Mouse (Mus musculus) spleen, adult 2 months (tissue): Measurements from ENCODE around the gene Gm20388. TPM values are rescaled to one million over a fixed set of nuclear protein-coding genes. Genes with fewer than 3 reads are reported as not detected.

Experiments
- DNase-seq, 2 experiments: peaks; one replicate each; pipeline versions ENCODE4 v3.0.0 to v3.0.0-alpha.2; 2012 to 2021; ENCODE audit warnings: low spot score in 2 of 2, low read depth in 1 of 2
- H3K27ac ChIP-seq: fragments of 200-500 bp; 2 replicates; pipeline ENCODE4 v1.5.1; 2012; ENCODE audit warnings: low read length, inconsistent platforms; ENCODE audit not compliant: insufficient read depth
- H3K27me3 ChIP-seq: fragments of 200-500 bp; 2 replicates; pipeline ENCODE4 v1.6.1; 2012; ENCODE audit warnings: mild to moderate bottlenecking, moderate library complexity, low read length, inconsistent platforms; ENCODE audit not compliant: control insufficient read depth, insufficient read depth
- H3K36me3 ChIP-seq: fragments of 200-500 bp; 2 replicates; pipeline ENCODE4 v1.6.1; 2012; ENCODE audit warnings: mild to moderate bottlenecking, low read length, inconsistent platforms; ENCODE audit not compliant: control insufficient read depth, insufficient read depth
- H3K4me1 ChIP-seq: fragments of 200-500 bp; 2 replicates; pipeline ENCODE4 v1.6.1; 2011; ENCODE audit warnings: inconsistent platforms; ENCODE audit not compliant: control insufficient read depth, insufficient read depth, insufficient read length
- H3K4me3 ChIP-seq: fragments of 200-500 bp; 2 replicates; pipeline ENCODE4 v1.5.1; 2011; ENCODE audit warnings: mild to moderate bottlenecking, inconsistent platforms; ENCODE audit not compliant: insufficient read depth, insufficient read length; ENCODE audit errors: extremely low read depth
- CTCF ChIP-seq: fragments of 200-500 bp; IDR thresholded peaks from 2 replicates; pipeline ENCODE4 v1.5.1; 2011; ENCODE audit warnings: mild to moderate bottlenecking, inconsistent platforms; ENCODE audit not compliant: insufficient read depth, insufficient read length, insufficient replicate concordance; ENCODE audit errors: extremely low read depth
- POLR2A ChIP-seq: fragments of 200-500 bp; IDR thresholded peaks from 2 replicates; pipeline ENCODE4 v1.6.1; 2011; ENCODE audit warnings: low read depth, low read length, inconsistent platforms
- WGBS: fragments of 180-500 bp; shearing (Covaris S2); methylation state at CpG from one replicate; pipeline ENCODE4 v1.1.7; 2018; 5-methylcytosine and 5-hydroxymethylcytosine counted together
- polyA plus RNA-seq: library from polyadenylated mRNA; depleted of rRNA; stranded (reverse); fragments of >200 nt; gene quantifications from 2 replicates; pipeline ENCODE4 v1.2.3, GENCODE M21; 2012

Gm20388 gene
- polyA plus RNA-seq, 1 experiment, result 26.1 TPM

GRCm38 (mm10) chr8:121059098-121059497, 1148.5 kb downstream of the Gm20388 start:
- Histone ChIP-seq H3K4me3 (no peak overlapping the region), H3K27me3 (no peaks in the 10 kb centered on the region), H3K4me1 (no peaks in the 10 kb centered on the region), H3K36me3 (no peaks in the 10 kb centered on the region), H3K27ac (no peak overlapping the region)
- DNase-seq, result no peak
- TF ChIP-seq CTCF (no peak), POLR2A (no peak)
- 89% methylated on average over 7 of the region's 7 CpGs for WGBS

GRCm38 (mm10) chr8:121062521-121062920, 1151.9 kb downstream of the Gm20388 start:
- Histone ChIP-seq H3K27ac (no peak overlapping the region), H3K4me1 (no peaks in the 10 kb centered on the region), H3K36me3 (no peaks in the 10 kb centered on the region), H3K4me3 (no peak overlapping the region), H3K27me3 (no peaks in the 10 kb centered on the region)
- WGBS, result 96% methylated on average over 6 of the region's 6 CpGs
- TF ChIP-seq CTCF, result no peak
- DNase-seq, result no peak

- H3K36me3 ChIP-seq, result no peaks in the 10 kb centered on the region
- H3K27ac ChIP-seq, result no peak overlapping the region
- H3K4me3 ChIP-seq, result no peak overlapping the region
- no peaks in the 10 kb centered on the region for H3K4me1 ChIP-seq
- H3K27me3 ChIP-seq, result no peaks in the 10 kb centered on the region
- DNase-seq, result no peak
- 76% methylated on average over 13 of the region's 13 CpGs for WGBS
- no peak for TF ChIP-seq CTCF
- TF ChIP-seq POLR2A, result no peak
Measured at GRCm38 (mm10) chr8:121063649-121064048, 1153.0 kb downstream of the Gm20388 start.

- WGBS, result 5% methylated on average over 12 of the region's 12 CpGs
- Histone ChIP-seq H3K27me3 (peaks cover 30% of the 10 kb centered on the region), H3K4me3 (no peak overlapping the region), H3K27ac (no peak overlapping the region), H3K4me1 (no peaks in the 10 kb centered on the region), H3K36me3 (no peaks in the 10 kb centered on the region)
- no peak for DNase-seq
- TF ChIP-seq CTCF, result no peak
- no peak for TF ChIP-seq POLR2A
Measured at GRCm38 (mm10) chr8:121071454-121071853, 1160.8 kb downstream of the Gm20388 start.

- Histone ChIP-seq H3K27ac (no peak overlapping the region), H3K4me1 (no peaks in the 10 kb centered on the region), H3K36me3 (no peaks in the 10 kb centered on the region), H3K27me3 (peaks cover 30% of the 10 kb centered on the region), H3K4me3 (no peak overlapping the region)
- DNase-seq, result no peak
- no peak for TF ChIP-seq POLR2A
- TF ChIP-seq CTCF, result no peak
- WGBS, result 33% methylated on average over 11 of the region's 11 CpGs
Measured at GRCm38 (mm10) chr8:121072406-121073130, 1161.9 kb downstream of the Gm20388 start.

- Histone ChIP-seq H3K36me3 (no peaks in the 10 kb centered on the region), H3K27me3 (peaks cover 30% of the 10 kb centered on the region), H3K4me1 (no peaks in the 10 kb centered on the region), H3K4me3 (no peak overlapping the region), H3K27ac (no peak overlapping the region)
- WGBS, result 10% methylated on average over 48 of the region's 48 CpGs
- TF ChIP-seq CTCF, result no peak
- no peak for TF ChIP-seq POLR2A
- no peak for DNase-seq
Measured at GRCm38 (mm10) chr8:121073174-121074107, 1162.8 kb downstream of the Gm20388 start.

- no peak overlapping the region for H3K4me3 ChIP-seq
- WGBS, result 15% methylated on average over 15 of the region's 15 CpGs
- TF ChIP-seq POLR2A (no peak), CTCF (no peak)
- H3K4me1 ChIP-seq, result no peaks in the 10 kb centered on the region
- peaks cover 30% of the 10 kb centered on the region for H3K27me3 ChIP-seq
- DNase-seq, result no peak
- no peaks in the 10 kb centered on the region for H3K36me3 ChIP-seq
- H3K27ac ChIP-seq, result no peak overlapping the region
Measured at GRCm38 (mm10) chr8:121074108-121074847, 1163.6 kb downstream of the Gm20388 start.
